ENCODE assay signal across 9 mouse cellular contexts in genomic region chr7:46201649-46202048, GRCm38 (mm10). TPM values are rescaled to one million over a fixed set of nuclear protein-coding genes. Genes with fewer than 3 reads are reported as not detected.
A peak's percentile ranks its signal among the peaks of the same experiment; 100 is the strongest.
DNase-seq lines count a peak whose midpoint lies in the region; ATAC-seq and TF ChIP-seq lines count a peak whose summit lies in the region.
"Had no signal": no experiment of that assay in that cellular context is flagged by ENCODE, and none has a peak within 500 bp of the region (broad histone marks: within the 10 kb centered on the region; RNA-seq: fewer than 3 reads in every experiment).

No protein-coding gene starts in this region.

- no peaks in the 10 kb centered on the region for H3K9me3 ChIP-seq in forebrain, embryonic 16.5 days (ENCODE audit: control insufficient read depth, low read length)
- H3K9me3 ChIP-seq in midbrain, embryonic 12.5 days = no peaks in the 10 kb centered on the region
- H3K9me3 ChIP-seq in liver, postnatal 0 days (ENCODE audit: low read length) = no peaks in the 10 kb centered on the region
- H3K9me3 ChIP-seq: liver, embryonic 15.5 days had no signal

- no peaks in the 10 kb centered on the region for H3K4me1 ChIP-seq in forebrain, embryonic 16.5 days (replicated peaks; ENCODE audit: control insufficient read depth, insufficient read depth, low read length)
- peaks cover 9% of the 10 kb centered on the region for H3K4me1 ChIP-seq in midbrain, embryonic 12.5 days
- no peaks in the 10 kb centered on the region for H3K4me1 ChIP-seq in liver, postnatal 0 days (ENCODE audit: insufficient read depth)
- H3K4me1 ChIP-seq: liver, embryonic 15.5 days had no signal

- H3K27ac ChIP-seq in forebrain, embryonic 16.5 days (ENCODE audit: low read length) = no peak overlapping the region
- H3K27ac ChIP-seq in midbrain, embryonic 12.5 days (replicated peaks) = no peak overlapping the region
- H3K27ac ChIP-seq in liver, postnatal 0 days (ENCODE audit: low read depth) = no peak overlapping the region
- H3K27ac ChIP-seq: liver, embryonic 15.5 days had no signal

- H3K4me2 ChIP-seq in forebrain, embryonic 16.5 days (ENCODE audit: low read length) = peak overlapping the region; percentile 24; the same call in 1 of the 2 replicates
- H3K4me2 ChIP-seq in midbrain, embryonic 12.5 days (replicated peaks) = peak overlapping the region; percentile 35
- H3K4me2 ChIP-seq in liver, postnatal 0 days (ENCODE audit: low read depth, low read length) = no peak overlapping the region
- H3K4me2 ChIP-seq: liver, embryonic 15.5 days had no signal

- no peak for TF ChIP-seq CTCF in liver, postnatal 0 days (IDR thresholded peaks at IDR 0.05; ENCODE audit: low read depth)

- TF ChIP-seq EP300 in liver, postnatal 0 days (IDR thresholded peaks at IDR 0.05; ENCODE audit: low read depth) = no peak

- 12% methylated on average over 14 of the region's 14 CpGs for WGBS in forebrain, embryonic 16.5 days
- 12% methylated on average over 14 of the region's 14 CpGs for WGBS in midbrain, embryonic 12.5 days
- WGBS in liver, postnatal 0 days (ENCODE audit: insufficient replicate concordance) = 26% methylated on average over 14 of the region's 14 CpGs

- H3K36me3 ChIP-seq in forebrain, embryonic 16.5 days (ENCODE audit: control insufficient read depth, insufficient read depth) = no peaks in the 10 kb centered on the region
- no peaks in the 10 kb centered on the region for H3K36me3 ChIP-seq in midbrain, embryonic 12.5 days
- H3K36me3 ChIP-seq in liver, postnatal 0 days (replicated peaks; ENCODE audit: insufficient read depth, low read length) = no peaks in the 10 kb centered on the region
- H3K36me3 ChIP-seq: liver, embryonic 15.5 days had no signal

- DNase-seq in ES-CJ7 (ENCODE audit: low read depth, low spot score) = peak; percentile 54
- peak; percentile 60 for DNase-seq in R1 (ENCODE audit: low read depth, low spot score)
- DNase-seq in left cerebral cortex, adult 8-10 months (ENCODE audit: low spot score in 2 of 2) = no peak
- DNase-seq in liver, postnatal 0 days = no peak
- DNase-seq in thymus, postnatal 25 days = no peak
- DNase-seq: thymus, postnatal 14 days had no signal

- no peaks in the 10 kb centered on the region for H3K27me3 ChIP-seq in forebrain, embryonic 16.5 days (replicated peaks; ENCODE audit: control insufficient read depth, insufficient read depth, low read length)
- no peaks in the 10 kb centered on the region for H3K27me3 ChIP-seq in midbrain, embryonic 12.5 days
- no peaks in the 10 kb centered on the region for H3K27me3 ChIP-seq in liver, postnatal 0 days (ENCODE audit: insufficient read depth, low read length)
- H3K27me3 ChIP-seq: liver, embryonic 15.5 days had no signal

- 0 out of 2 replicates have a peak overlapping the region, but pooled peaks have one; percentile 15 for H3K9ac ChIP-seq in forebrain, embryonic 16.5 days (replicated peaks; ENCODE audit: low read depth, low read length)
- H3K9ac ChIP-seq in midbrain, embryonic 12.5 days (replicated peaks) = no peak overlapping the region
- no peak overlapping the region for H3K9ac ChIP-seq in liver, postnatal 0 days (replicated peaks)
- H3K9ac ChIP-seq: liver, embryonic 15.5 days had no signal

- peak; percentile 27; the same call in 1 of the 2 replicates for ATAC-seq in forebrain, embryonic 16.5 days
- peak; percentile 82 for ATAC-seq in midbrain, embryonic 12.5 days (ENCODE audit: low FRiP score, low read depth)
- no peak for ATAC-seq in liver, postnatal 0 days

- H3K4me3 ChIP-seq in forebrain, embryonic 16.5 days (replicated peaks; ENCODE audit: low read length) = no peak overlapping the region
- 0 out of 2 replicates have a peak overlapping the region, but pooled peaks have one; percentile 6 for H3K4me3 ChIP-seq in midbrain, embryonic 12.5 days
- H3K4me3 ChIP-seq in liver, postnatal 0 days (ENCODE audit: low read depth, low read length) = no peak overlapping the region
- H3K4me3 ChIP-seq: liver, embryonic 15.5 days had no signal

RNA-seq across cellular contexts. Expression of gene Abcc8, which starts 21.8 kb away (rescaled TPM):
- polyA plus RNA-seq in forebrain, embryonic 16.5 days (2015; fragmentation: Nextera tagmentation; extraction: Ambion mirVana) = 33.2 and 34.3 TPM in 2 replicates
- polyA plus RNA-seq in midbrain, embryonic 12.5 days (2016; fragmentation: Nextera tagmentation; extraction: Ambion mirVana) = 1.5 and 1.7 TPM in 2 replicates
- total RNA-seq in left cerebral cortex, adult 8-10 months (2022) = 10 to 100 TPM; 33.4 to 41.0 (median 38.5) TPM
- polyA plus RNA-seq in liver, postnatal 0 days (2015; fragmentation: Nextera tagmentation; extraction: Ambion mirVana) = 0.09 and 0.11 TPM in 2 replicates

RNA-seq across cellular contexts. Expression of gene Ush1c, which starts 36.7 kb away (rescaled TPM):
- 1.2 and 2.5 TPM in 2 replicates for polyA plus RNA-seq in forebrain, embryonic 16.5 days (2015; fragmentation: Nextera tagmentation; extraction: Ambion mirVana)
- 2.0 and 2.5 TPM in 2 replicates for polyA plus RNA-seq in midbrain, embryonic 12.5 days (2016; fragmentation: Nextera tagmentation; extraction: Ambion mirVana)
- total RNA-seq in left cerebral cortex, adult 8-10 months (2022) = under 1 TPM in 2 of 4 experiments, not detected in 2; 0.24 to 0.79 TPM
- 0.08 and 0.11 TPM in 2 replicates for polyA plus RNA-seq in liver, postnatal 0 days (2015; fragmentation: Nextera tagmentation; extraction: Ambion mirVana)

RNA-seq across cellular contexts. Expression of gene Otog, which starts 39.1 kb away (rescaled TPM):
- not detected in 2 replicates for polyA plus RNA-seq in forebrain, embryonic 16.5 days (2015; fragmentation: Nextera tagmentation; extraction: Ambion mirVana)
- 0.12 and 0.15 TPM in 2 replicates for polyA plus RNA-seq in midbrain, embryonic 12.5 days (2016; fragmentation: Nextera tagmentation; extraction: Ambion mirVana)
- total RNA-seq in left cerebral cortex, adult 8-10 months (2022) = under 1 TPM; 0.07 to 0.11 (median 0.10) TPM
- not detected in 2 replicates for polyA plus RNA-seq in liver, postnatal 0 days (2015; fragmentation: Nextera tagmentation; extraction: Ambion mirVana)
- polyA plus RNA-seq: liver, embryonic 15.5 days had no signal

Comparison
In these comparisons a context has a peak if more than half of its experiments do, and no peak if none do; other contexts are left out.
1. DNase-seq: peak in ES-CJ7 (single experiment) and R1 (single experiment); none in left cerebral cortex, adult 8-10 months (0 of 2), liver, postnatal 0 days (single experiment) and thymus, postnatal 25 days (single experiment).
2. RNA of gene Abcc8, which starts 21.8 kb away (polyA plus RNA-seq): 33.2 to 34.3 TPM in forebrain, embryonic 16.5 days; 1.5 to 1.7 TPM in midbrain, embryonic 12.5 days and 0.09 to 0.11 TPM in liver, postnatal 0 days; every median in the first group is over 10 times any median in the second.